Mouse (Mus musculus) G1E (cell line): ENCODE data around the gene Teddm3.

Experiments used
- CTCF ChIP-seq: IDR thresholded peaks from 2 replicates; pipeline ENCODE4 v1.5.1; 2012; ENCODE audit warnings: low read depth, low read length, inconsistent platforms, mixed read lengths
- GATA1 ChIP-seq: IDR thresholded peaks from 2 replicates; pipeline ENCODE4 v1.6.1; 2012; ENCODE audit warnings: borderline replicate concordance, low read length, inconsistent platforms, mixed read lengths
- GATA2 ChIP-seq: IDR thresholded peaks from 2 replicates; pipeline ENCODE4 v1.6.1; 2012; ENCODE audit warnings: low read depth, low read length, inconsistent platforms, borderline replicate concordance
- TAL1 ChIP-seq: conservative IDR thresholded peaks from 2 replicates; pipeline ENCODE4 v1.6.1; 2012; ENCODE audit warnings: low read depth, low read length, inconsistent platforms, mixed read lengths

DNA sequence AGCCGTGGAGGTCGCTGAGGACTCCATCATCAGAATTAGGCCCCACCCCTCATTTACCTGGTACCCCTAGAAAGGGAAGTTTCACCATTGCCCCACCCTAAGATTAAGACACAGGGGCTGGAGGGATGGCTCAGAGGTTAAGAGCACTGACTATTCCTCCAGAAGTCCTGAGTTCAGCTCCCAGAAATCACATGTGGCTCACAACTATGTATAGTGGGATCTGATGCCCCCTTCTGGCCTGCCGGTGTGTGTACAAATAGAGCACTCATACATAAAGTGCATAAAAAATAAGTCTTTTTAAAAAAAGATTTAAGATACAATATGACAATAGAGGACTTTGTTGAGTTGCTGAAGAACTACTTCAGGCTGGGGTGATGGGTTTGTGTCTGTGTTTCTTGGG, 34.5 kb upstream of the Teddm3 start:
- no peak for TF ChIP-seq GATA2
- no peak for TF ChIP-seq GATA1
- TF ChIP-seq CTCF, result no peak
- no peak for TF ChIP-seq TAL1
